Mouse (Mus musculus) stomach, postnatal 0 days (tissue): ENCODE measurements around the gene Sox4.

Experiments
- CTCF ChIP-seq: IDR thresholded peaks from 2 replicates; pipeline ENCODE4 v1.5.1; 2016; ENCODE audit warnings: antibody characterized with exemption, low read depth, mild to moderate bottlenecking, moderate library complexity
- EP300 ChIP-seq: optimal IDR thresholded peaks from 2 replicates; pipeline ENCODE3; 2016; ENCODE audit warnings: antibody characterized with exemption

GRCm38 (mm10) chr13:28953581-28953991, at the start of gene Sox4:
- TF ChIP-seq CTCF (no peak), EP300 (no peak)
